Mouse (Mus musculus): ENCODE measurements around the gene Gne. TPM values are rescaled to one million over a fixed set of nuclear protein-coding genes. Genes with fewer than 3 reads are reported as not detected.
A peak's percentile ranks its signal among the peaks of the same experiment; 100 is the strongest.

Gene Gne
- polyA plus RNA-seq, 1 experiment from 2014 or later, result 46.3 TPM

DNA sequence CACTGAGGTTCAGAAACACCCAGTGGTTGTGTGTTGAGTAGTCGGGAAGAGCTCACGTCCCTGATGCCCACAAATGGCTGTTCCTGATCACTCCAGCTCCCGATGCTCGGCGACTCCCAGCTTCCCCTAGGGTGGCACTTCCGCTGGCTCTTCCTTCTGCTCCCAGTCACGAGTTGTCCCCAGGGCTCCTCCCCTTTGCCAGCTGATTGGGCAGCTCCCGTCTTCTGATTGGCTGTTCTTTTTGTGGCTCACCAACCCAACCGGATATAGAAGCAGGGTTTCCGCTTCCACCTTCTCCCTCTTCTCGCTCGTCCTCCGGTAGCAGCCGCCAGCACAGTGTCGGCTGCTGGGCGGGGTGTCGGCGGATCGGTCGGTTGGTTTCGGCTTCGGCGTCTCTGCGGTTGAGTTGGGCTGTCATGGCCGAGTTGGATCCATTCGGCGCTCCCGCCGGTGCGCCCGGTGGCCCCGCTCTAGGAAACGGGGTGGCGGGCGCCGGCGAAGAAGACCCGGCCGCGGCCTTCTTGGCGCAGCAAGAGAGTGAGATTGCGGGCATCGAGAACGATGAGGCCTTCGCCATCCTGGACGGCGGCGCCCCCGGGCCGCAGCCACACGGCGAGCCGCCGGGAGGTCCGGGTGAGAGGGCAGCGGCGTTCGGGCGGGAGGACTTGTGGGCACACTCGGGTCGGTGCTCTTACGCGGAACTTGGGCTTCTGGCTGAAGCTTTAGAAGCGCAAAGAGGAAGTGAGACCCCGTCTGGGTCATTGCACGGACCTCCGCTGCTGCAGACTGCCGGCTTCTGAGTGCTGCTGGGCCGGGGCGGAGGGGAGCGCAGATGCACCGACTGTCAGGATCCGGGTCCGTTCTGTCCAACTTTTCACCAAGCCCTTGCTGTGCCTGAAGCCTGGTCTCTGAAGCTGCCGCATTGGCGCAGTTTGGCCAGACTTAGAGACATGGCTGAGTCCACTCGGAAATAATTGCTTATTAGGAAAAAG is 71.3 kb downstream of the Gne start:
- H3K9me3 ChIP-seq (ENCODE audit: control insufficient read depth, low read length), result no peaks in the 10 kb centered on the region
- peak; percentile 96 for ATAC-seq (replicated peaks; ENCODE audit: low FRiP score)
- no peaks in the 10 kb centered on the region for H3K36me3 ChIP-seq (ENCODE audit: control insufficient read depth, insufficient read depth, low read length)
- under 1% methylated on average over 77 of the region's 77 CpGs for WGBS
- H3K4me2 ChIP-seq, result peak overlapping the region; percentile 65
- peaks cover 14% of the 10 kb centered on the region for H3K4me1 ChIP-seq (replicated peaks; ENCODE audit: control insufficient read depth, insufficient read depth, low read length)
- H3K9ac ChIP-seq (ENCODE audit: low read depth, low read length), result peak overlapping the region; percentile 95
- DNase-seq (ENCODE audit: low spot score), result peak; percentile 83
- H3K27ac ChIP-seq (ENCODE audit: low read depth, low read length), result peak overlapping the region; percentile 74
- H3K4me3 ChIP-seq (ENCODE audit: low read depth, low read length), result peak overlapping the region; percentile 94
- H3K27me3 ChIP-seq (replicated peaks; ENCODE audit: control insufficient read depth, insufficient read depth, low read length), result no peaks in the 10 kb centered on the region

DNA sequence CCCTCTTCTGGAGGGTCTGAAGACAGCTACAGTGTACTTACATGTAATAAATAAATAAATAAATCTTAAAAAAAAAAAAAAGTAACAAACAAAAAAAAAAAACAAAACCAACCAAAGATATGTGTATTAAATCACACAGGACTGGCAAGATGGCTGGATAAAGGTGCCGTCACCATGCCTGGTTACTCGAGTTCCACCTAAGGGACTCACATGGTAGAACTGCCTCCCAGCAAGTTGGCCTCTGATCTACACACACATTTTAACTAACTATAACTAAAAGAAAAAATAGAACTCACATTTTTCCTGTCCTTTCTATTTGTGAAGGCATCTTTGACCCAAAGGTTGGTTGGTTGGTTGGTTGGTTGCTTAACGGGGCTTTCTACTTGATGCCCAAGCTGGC is 72.2 kb downstream of the Gne start:
- no peak for ATAC-seq (replicated peaks; ENCODE audit: low FRiP score)
- Histone ChIP-seq H3K4me1 (replicated peaks; ENCODE audit: control insufficient read depth, insufficient read depth, low read length) (peaks cover 14% of the 10 kb centered on the region), H3K9me3 (ENCODE audit: control insufficient read depth, low read length) (no peaks in the 10 kb centered on the region), H3K4me3 (ENCODE audit: low read depth, low read length) (peak overlapping the region; percentile 94), H3K27me3 (replicated peaks; ENCODE audit: control insufficient read depth, insufficient read depth, low read length) (no peaks in the 10 kb centered on the region), H3K36me3 (ENCODE audit: control insufficient read depth, insufficient read depth, low read length) (no peaks in the 10 kb centered on the region), H3K9ac (ENCODE audit: low read depth, low read length) (peak overlapping the region; percentile 95), H3K4me2 (peak overlapping the region; percentile 65), H3K27ac (ENCODE audit: low read depth, low read length) (peak overlapping the region; percentile 74; the same call in 1 of the 2 replicates)
- no peak for DNase-seq (ENCODE audit: low spot score)
- WGBS, result 67% methylated on average over 3 of the region's 3 CpGs

DNA sequence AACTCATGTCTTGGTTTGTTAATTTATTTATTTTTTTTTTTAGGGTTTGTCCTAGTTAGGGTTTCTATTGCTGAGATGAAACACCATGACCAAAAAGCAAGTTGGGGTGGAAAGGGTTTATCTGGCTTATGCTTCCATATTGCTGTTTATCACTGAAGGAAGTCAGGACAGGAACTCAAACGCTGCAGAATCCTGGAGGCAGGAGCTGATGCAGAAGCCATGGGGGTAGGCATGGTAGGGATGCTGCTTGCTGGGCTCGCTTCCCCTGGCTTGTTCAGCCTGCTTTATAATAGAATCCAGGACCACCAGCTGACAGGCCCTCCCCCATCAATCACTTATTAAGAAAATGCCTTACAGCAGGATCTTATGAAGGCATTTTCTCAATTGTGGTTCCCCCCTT is 73.1 kb downstream of the Gne start:
- no peak overlapping the region for H3K4me2 ChIP-seq

DNA sequence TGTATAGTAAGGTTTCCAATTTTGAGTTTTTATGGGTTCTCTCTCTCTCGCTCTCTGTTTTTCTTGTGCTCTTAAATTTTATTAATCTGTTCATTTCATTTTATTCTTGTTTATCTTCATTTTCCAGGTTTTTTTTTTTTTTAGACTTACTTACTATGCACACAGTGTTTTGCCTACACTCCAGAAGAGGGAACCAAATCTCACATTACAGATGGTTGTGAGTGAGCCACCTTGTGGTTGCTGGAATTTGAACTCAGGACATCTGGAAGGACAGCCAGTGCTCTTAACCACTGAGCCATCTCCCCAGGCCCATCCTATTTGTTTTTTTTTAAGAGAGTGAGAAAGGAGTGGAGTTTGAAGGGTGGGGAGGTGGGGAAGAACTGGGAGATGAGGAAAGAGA is 73.8 kb downstream of the Gne start:
- H3K4me2 ChIP-seq, result no peak overlapping the region
- no peak for ATAC-seq (replicated peaks; ENCODE audit: low FRiP score)
- 97% methylated on average over 1 of the region's 1 CpGs for WGBS

More for the DNA sequence above, 73.1 kb downstream of the Gne start:
- Histone ChIP-seq H3K9ac (ENCODE audit: low read depth, low read length) (no peak overlapping the region), H3K4me1 (replicated peaks; ENCODE audit: control insufficient read depth, insufficient read depth, low read length) (peaks cover 13% of the 10 kb centered on the region), H3K27me3 (replicated peaks; ENCODE audit: control insufficient read depth, insufficient read depth, low read length) (no peaks in the 10 kb centered on the region), H3K36me3 (ENCODE audit: control insufficient read depth, insufficient read depth, low read length) (no peaks in the 10 kb centered on the region), H3K4me3 (ENCODE audit: low read depth, low read length) (no peak overlapping the region), H3K27ac (ENCODE audit: low read depth, low read length) (no peak overlapping the region), H3K9me3 (ENCODE audit: control insufficient read depth, low read length) (no peaks in the 10 kb centered on the region)
- DNase-seq (ENCODE audit: low spot score) (no peak), ATAC-seq (replicated peaks; ENCODE audit: low FRiP score) (no peak)
- WGBS, result 44% methylated on average over 2 of the region's 2 CpGs

DNA sequence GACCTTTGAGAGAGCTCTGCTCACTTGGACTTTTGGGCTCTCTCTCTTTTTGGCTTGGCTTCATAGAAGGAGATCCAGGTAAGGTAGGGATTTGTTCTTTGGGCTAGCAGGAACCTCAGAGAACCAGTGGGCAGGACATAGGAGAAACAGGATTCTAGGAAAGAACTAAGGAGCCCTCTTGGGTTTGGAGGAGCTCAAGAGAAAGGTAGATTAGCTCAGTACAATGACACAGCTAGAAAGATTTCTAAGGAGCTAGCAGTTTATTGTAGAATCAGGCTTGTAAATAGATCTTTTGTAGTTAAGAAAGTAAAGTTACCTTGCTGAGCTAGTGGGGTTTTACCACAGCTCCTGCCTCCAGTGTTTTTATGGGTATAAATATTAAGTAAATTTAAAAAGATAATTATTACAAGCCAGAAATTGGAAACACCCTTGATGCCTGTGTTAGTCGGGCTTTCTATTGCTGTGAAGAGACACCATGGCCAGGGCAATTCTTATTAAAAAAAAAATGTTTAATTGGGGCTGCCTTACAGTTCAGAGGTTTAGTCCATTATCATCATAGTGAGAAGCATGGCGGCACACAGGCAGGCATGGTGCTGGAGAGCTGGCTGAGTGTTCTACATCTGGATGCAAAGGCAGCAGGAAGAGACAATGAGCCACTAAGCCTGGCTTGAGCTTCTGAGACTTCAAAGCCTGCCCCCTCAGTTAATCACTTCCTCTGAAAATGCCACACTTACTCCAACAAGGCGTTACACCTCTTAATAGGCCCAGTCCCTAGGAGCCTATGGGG is 79.2 kb downstream of the Gne start:
- no peaks in the 10 kb centered on the region for H3K27me3 ChIP-seq (replicated peaks; ENCODE audit: control insufficient read depth, insufficient read depth, low read length)
- H3K4me1 ChIP-seq (replicated peaks; ENCODE audit: control insufficient read depth, insufficient read depth, low read length), result no peaks in the 10 kb centered on the region
- no peaks in the 10 kb centered on the region for H3K36me3 ChIP-seq (ENCODE audit: control insufficient read depth, insufficient read depth, low read length)
- peak overlapping the region; percentile 70 for H3K9ac ChIP-seq (ENCODE audit: low read depth, low read length)
- H3K9me3 ChIP-seq (ENCODE audit: control insufficient read depth, low read length), result no peaks in the 10 kb centered on the region
- DNase-seq (ENCODE audit: low spot score) (no peak), ATAC-seq (replicated peaks; ENCODE audit: low FRiP score) (0 out of 2 replicates have a peak, but pooled peaks have one; percentile 25)
- peak overlapping the region; percentile 94 for H3K27ac ChIP-seq (ENCODE audit: low read depth, low read length)
- peak overlapping the region; percentile 33 for H3K4me3 ChIP-seq (ENCODE audit: low read depth, low read length)
- peak overlapping the region; percentile 67 for H3K4me2 ChIP-seq
- 64% methylated on average over 3 of the region's 3 CpGs for WGBS

More for the DNA sequence above, 73.8 kb downstream of the Gne start:
- Histone ChIP-seq H3K27ac (ENCODE audit: low read depth, low read length) (no peak overlapping the region), H3K9ac (ENCODE audit: low read depth, low read length) (no peak overlapping the region), H3K4me3 (ENCODE audit: low read depth, low read length) (no peak overlapping the region), H3K27me3 (replicated peaks; ENCODE audit: control insufficient read depth, insufficient read depth, low read length) (no peaks in the 10 kb centered on the region), H3K36me3 (ENCODE audit: control insufficient read depth, insufficient read depth, low read length) (no peaks in the 10 kb centered on the region), H3K9me3 (ENCODE audit: control insufficient read depth, low read length) (no peaks in the 10 kb centered on the region), H3K4me1 (replicated peaks; ENCODE audit: control insufficient read depth, insufficient read depth, low read length) (peaks cover 12% of the 10 kb centered on the region)
- no peak for DNase-seq (ENCODE audit: low spot score)

DNA sequence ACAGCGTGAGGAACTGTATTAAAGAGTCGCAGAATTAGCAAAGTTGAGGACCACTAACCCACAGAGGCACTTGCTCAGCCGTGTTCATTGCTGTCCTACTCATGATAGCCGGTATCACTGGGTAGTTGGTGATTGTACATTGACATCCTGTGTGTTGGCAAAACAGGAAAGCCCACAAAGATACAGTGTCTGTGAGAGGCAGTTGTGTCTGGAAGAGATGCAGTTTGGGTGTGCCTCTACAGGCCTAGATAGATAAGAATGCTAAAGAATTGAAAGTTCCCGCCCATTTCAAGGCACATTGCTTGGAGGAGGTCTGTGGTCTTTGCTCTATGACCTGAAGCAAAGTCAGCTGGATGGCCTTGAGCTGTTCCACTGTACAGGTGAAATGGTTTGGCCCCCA is 79.9 kb downstream of the Gne start, which contains the start of gene Clta:
Gene Clta, plus strand, starts transcription at position 327 of the 400 bp plus-strand sequence.
- H3K9ac ChIP-seq (ENCODE audit: low read depth, low read length), result peak within 1 kb of the TSS; percentile 70
- H3K36me3 ChIP-seq (ENCODE audit: control insufficient read depth, insufficient read depth, low read length), result no peaks in the 10 kb centered on the region
- H3K9me3 ChIP-seq (ENCODE audit: control insufficient read depth, low read length), result no peaks in the 10 kb centered on the region
- ATAC-seq (replicated peaks; ENCODE audit: low FRiP score), result peak; percentile 100
- 44% methylated on average over 5 of the region's 5 CpGs for WGBS
- no peak for DNase-seq (ENCODE audit: low spot score)
- H3K4me1 ChIP-seq (replicated peaks; ENCODE audit: control insufficient read depth, insufficient read depth, low read length), result no peaks in the 10 kb centered on the region
- H3K27me3 ChIP-seq (replicated peaks; ENCODE audit: control insufficient read depth, insufficient read depth, low read length), result no peaks in the 10 kb centered on the region
- peak within 1 kb of the TSS; percentile 94 for H3K27ac ChIP-seq (ENCODE audit: low read depth, low read length)
- peak within 1 kb of the TSS; percentile 33 for H3K4me3 ChIP-seq (ENCODE audit: low read depth, low read length)
- peak within 1 kb of the TSS; percentile 67 for H3K4me2 ChIP-seq

DNA sequence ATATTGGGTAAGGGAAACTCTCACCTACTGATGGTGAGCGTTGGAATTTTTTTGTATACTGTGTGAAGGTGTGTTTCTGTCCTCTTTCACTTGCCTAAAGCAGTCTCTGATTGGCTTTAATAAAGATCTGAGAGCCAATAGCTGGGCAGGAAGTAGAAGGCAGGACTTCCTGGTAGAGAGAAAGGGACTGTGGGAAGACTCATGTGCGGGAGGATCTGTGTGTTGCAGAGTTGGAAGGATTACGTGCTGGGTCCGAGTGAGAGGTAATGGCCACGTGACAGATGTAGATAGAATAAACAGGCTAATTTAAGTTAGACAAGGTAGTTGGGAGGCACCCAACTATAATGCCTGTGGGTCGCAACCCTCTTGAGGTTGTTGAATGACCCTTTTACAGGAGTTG is 80.4 kb downstream of the Gne start:
- ATAC-seq (replicated peaks; ENCODE audit: low FRiP score) (peak; percentile 71), DNase-seq (ENCODE audit: low spot score) (no peak)
- 62% methylated on average over 6 of the region's 6 CpGs for WGBS
- H3K27me3 ChIP-seq (replicated peaks; ENCODE audit: control insufficient read depth, insufficient read depth, low read length), result no peaks in the 10 kb centered on the region
- peak overlapping the region; percentile 41 for H3K9ac ChIP-seq (ENCODE audit: low read depth, low read length)
- H3K36me3 ChIP-seq (ENCODE audit: control insufficient read depth, insufficient read depth, low read length), result no peaks in the 10 kb centered on the region
- H3K4me2 ChIP-seq, result peak overlapping the region; percentile 67
- peak overlapping the region; percentile 94 for H3K27ac ChIP-seq (ENCODE audit: low read depth, low read length)
- peak overlapping the region; percentile 33; the same call in 1 of the 2 replicates for H3K4me3 ChIP-seq (ENCODE audit: low read depth, low read length)
- H3K4me1 ChIP-seq (replicated peaks; ENCODE audit: control insufficient read depth, insufficient read depth, low read length), result no peaks in the 10 kb centered on the region
- no peaks in the 10 kb centered on the region for H3K9me3 ChIP-seq (ENCODE audit: control insufficient read depth, low read length)

DNA sequence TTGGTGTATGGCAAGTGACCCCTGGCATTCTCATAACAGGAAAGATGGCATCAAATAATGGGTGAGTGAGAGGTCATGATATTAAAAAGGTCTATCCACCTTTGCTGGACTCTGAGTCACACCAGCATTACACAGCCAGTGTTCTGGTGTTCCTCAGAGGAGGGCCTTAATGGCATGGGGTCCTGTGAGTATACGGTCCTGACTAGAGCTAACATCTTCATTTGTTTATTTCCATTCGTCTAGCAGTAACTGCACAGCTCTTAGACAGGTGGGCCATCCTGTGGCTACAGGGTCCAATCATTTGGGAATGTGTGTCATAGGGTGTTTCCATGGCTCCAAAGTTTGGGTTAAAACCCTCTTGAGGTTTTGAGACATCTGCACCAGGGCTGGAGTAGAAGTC is 89.6 kb downstream of the Gne start:
- no peak for ATAC-seq (replicated peaks; ENCODE audit: low FRiP score)
- Histone ChIP-seq H3K4me2 (no peak overlapping the region), H3K36me3 (ENCODE audit: control insufficient read depth, insufficient read depth, low read length) (no peaks in the 10 kb centered on the region), H3K27me3 (replicated peaks; ENCODE audit: control insufficient read depth, insufficient read depth, low read length) (no peaks in the 10 kb centered on the region), H3K9ac (ENCODE audit: low read depth, low read length) (no peak overlapping the region), H3K9me3 (ENCODE audit: control insufficient read depth, low read length) (no peaks in the 10 kb centered on the region), H3K4me3 (ENCODE audit: low read depth, low read length) (no peak overlapping the region), H3K4me1 (replicated peaks; ENCODE audit: control insufficient read depth, insufficient read depth, low read length) (no peaks in the 10 kb centered on the region), H3K27ac (ENCODE audit: low read depth, low read length) (no peak overlapping the region)
- DNase-seq (ENCODE audit: low spot score), result no peak
- WGBS, result 76% methylated on average over 2 of the region's 2 CpGs

All from liver, embryonic 11.5 days (tissue).